Mouse (Mus musculus): ENCODE results near the gene Lrrk1.

The Lrrk1 gene

DNA sequence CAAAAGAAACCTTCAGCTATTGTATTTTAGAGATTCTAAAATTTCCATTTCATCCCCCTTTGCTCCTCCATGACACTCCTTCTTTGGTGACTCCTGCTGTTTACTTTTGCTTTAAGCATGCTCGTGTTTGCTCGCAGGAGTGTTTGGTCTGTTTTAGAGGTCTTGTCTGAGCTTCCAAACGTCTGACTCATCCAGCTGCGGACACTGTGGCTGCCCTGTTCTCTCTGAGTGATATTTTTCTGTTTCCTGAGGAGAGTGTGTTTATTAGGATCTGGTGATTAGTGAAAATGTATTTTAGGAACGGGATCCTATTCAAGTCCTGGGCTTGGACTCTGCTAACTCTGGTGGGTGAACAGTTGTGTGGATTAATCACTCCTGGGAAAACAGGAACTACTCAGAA, 48.5 kb downstream of the Lrrk1 start:
- no peak for DNase-seq (ENCODE audit: low spot score in 2 of 2)

DNA sequence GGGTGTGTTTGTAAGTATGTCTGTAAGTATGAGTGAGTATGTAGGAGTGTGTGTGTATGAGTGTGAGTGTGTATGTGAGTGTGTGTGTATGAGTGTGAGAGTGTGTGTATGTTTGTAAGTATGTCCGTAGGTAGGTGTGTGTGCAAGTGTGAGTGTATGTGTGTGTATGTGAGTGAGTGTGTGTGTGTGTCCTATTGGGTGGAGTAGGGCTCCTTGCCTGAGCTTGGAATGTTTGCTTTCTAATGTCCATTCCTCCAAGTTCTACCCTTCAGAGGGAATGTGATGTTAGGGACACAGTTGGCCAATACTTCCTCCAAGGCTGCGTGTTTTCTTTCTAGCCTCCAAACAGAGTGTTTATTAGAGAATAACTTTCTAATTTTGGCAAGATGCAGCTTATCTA, 51.2 kb downstream of the Lrrk1 start:
- no peak for DNase-seq (ENCODE audit: low spot score in 2 of 2)

DNA sequence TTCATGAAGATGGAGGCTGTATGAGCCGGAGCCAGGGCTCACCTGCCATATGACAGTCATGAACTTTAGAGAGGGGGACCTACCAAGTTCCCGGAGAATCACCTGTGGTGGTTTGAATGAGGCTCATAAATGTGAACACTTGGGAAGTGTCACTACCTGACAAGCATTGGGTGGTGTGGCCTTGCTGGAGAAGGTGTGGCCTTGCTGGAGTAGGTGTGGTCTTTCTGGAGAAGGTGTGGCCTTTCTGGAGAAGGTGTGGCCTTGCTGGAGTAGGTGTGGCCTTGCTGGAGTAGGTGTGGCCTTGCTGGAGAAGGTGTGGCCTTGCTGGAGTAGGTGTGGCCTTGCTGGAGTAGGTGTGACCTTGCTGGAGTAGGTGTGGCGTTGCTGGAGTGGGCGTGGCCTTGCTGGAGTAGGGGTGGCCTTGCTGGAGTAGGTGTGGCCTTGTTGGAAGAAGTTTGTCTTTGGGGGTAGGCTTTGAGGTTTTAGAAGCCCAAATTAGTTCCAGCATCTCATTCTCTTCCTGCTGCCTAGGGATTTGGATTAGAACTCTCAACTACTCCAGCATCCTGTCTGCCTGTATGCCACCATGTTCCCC, 54.1 kb downstream of the Lrrk1 start:
- no peak for DNase-seq (ENCODE audit: low spot score in 2 of 2)

DNA sequence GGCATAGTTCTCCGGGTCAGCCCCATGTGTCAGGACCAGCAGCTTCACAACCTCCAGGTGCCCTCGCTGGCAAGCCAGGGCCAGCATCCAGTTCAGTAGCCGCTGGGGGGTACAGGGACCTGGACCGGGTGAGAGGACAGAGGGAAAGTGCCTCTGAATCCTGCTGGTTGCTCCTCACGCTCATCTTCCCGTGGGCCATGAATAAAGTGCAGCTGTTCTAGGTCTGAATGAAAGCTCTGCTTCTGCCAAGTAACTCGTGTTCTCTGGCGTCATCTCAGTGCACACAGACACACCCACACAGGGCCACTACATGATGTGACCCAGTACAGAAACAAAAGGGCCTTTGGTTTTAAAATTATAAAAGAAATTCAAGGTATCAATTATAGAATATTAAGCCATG, 55.8 kb downstream of the Lrrk1 start:
- no peak for DNase-seq (ENCODE audit: low spot score in 2 of 2)

DNA sequence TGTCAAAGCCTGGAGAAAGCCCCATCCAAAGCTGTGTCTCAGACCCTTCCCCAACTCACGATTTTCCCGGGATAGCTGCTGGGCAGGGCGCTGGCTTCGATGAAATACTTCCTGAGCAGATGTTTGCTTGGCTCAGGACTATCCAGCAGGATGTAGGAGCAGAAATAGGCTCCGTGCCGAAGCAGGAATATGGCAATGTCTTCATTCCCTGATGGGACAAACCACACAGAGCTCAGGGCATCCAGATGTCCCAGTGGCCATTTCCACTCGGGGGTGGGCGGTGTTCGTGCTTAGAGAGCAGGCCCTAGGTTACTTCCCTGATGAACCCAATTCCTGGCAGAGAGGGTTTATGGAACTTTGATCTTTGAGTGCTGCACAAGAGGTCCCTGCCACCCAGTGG, 57.5 kb downstream of the Lrrk1 start:
- DNase-seq (ENCODE audit: low spot score in 2 of 2), result no peak

DNA sequence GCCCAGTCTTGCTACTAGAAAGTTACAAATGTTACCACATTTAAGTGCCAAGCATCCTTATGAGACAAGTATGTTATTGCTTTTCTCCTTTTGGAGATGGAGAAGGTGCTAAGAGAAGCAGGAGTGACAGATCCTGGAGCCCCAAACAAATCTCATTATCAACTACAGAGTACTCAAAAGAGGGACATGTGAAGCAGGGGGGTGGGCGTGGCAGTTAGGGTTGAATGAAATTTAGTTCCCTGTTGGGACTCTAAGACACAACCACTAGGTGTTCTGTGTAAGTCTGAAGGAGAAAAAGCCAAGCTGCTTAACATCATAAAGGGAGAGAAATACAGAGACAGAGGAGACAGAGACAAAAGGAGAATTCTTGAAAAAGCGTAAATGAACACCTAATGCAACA, 60.6 kb downstream of the Lrrk1 start:
- no peak for DNase-seq (ENCODE audit: low spot score in 2 of 2)

DNA sequence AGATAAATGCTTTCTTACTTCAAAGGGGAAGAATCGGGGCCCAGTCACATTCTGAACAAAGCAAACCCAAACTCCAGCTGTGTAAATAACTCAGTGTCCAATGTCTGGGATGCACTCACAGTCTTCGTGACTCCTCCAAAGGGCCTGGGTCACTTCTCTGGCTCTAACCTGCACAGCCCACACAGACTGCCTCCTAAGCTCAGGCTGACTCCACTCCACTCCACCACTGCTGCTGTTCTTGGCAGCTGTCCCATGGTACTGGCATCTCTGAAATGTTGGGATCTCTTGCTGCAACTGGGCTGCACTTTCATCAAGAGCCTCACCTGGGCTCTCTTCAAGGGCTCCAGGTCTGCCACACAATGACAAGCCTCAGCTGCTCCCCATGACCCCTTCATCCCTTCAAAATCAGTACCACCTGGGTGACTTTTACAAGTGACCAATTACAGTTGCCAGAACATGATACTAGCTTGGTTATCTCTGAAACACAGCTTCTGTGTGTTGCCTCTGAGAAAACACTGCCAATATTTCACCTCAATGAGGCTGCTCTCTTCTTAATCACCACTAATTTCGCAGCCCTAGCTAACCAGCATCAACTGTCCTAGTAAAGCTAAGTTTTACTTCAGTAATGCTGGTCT, 62.6 kb downstream of the Lrrk1 start:
- no peak for DNase-seq (ENCODE audit: low spot score in 2 of 2)

DNA sequence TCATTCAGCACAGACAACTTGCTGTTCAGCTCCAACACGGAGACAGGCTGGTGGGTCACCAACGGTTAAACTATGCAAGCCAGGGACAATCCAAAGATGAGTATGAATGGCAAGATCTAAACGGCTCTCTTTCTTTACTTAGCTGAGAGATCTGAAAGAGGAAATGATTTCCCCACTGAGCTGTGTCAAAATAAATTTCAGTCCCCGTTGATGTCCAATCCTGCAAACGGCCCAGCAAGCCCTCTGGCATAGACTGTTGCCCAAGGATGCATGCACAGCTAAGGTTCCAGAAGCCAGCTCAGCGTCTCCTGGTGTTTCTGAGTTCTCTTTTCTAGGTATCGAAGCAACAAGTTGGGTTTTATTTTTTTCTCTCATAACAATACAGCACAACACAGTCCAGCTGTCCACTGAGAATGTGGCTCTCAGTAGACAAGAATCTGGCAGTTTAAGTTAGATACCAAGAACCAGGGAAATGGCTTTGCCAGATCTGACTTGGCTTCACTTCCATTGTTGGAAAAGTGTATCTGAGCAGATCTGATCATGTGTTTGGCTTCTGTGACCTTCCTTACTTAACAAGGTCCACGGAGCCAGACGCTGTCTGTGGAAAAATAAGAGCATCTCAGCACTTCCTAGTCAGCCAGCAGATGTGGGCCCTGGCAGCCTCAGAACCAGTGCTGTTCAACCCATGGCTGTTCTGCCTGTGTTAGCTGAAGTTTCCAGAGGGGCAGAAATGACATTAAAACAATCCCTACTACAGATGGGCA, 64.7 kb downstream of the Lrrk1 start:
- no peak for DNase-seq (ENCODE audit: low spot score in 2 of 2)

DNA sequence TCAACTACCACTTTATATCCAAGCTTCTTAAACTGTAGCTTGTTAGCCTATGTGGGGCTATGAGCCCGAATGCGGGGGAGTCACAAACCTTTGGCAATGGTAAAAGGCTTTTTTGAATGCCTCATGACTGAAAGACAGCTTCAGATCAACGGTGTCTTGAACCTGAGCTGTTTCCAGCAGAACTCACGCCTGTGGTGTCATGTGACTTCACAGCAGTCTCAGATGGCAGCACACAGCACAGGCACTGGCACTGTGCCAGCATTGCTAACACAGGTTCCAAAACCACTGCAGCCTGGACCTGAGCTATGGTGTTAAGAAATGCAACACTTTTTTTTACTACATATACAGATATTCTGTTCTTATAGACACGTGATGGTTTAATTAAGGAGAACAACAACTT, 67.2 kb downstream of the Lrrk1 start:
- DNase-seq (ENCODE audit: low spot score in 2 of 2), result no peak

DNA sequence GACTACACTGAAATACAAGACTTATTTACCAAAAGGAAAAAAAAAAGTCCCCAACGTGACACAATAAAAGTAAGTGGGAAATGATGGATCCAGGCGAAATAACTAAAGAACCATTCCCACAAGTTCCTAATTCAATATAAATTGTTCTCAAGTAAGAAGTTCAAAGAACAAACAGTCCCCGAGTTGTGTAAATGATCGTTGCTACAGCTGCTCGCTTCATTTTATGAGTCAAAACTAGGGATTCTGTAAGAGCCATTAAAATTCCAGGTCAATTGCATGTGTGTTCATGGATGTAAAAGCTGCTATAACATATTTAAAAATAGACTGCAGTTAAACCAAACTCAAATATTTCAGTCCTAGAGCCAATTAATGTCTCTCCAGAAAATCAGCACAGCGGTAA, 70.0 kb downstream of the Lrrk1 start:
- DNase-seq (ENCODE audit: low spot score in 2 of 2), result no peak

DNA sequence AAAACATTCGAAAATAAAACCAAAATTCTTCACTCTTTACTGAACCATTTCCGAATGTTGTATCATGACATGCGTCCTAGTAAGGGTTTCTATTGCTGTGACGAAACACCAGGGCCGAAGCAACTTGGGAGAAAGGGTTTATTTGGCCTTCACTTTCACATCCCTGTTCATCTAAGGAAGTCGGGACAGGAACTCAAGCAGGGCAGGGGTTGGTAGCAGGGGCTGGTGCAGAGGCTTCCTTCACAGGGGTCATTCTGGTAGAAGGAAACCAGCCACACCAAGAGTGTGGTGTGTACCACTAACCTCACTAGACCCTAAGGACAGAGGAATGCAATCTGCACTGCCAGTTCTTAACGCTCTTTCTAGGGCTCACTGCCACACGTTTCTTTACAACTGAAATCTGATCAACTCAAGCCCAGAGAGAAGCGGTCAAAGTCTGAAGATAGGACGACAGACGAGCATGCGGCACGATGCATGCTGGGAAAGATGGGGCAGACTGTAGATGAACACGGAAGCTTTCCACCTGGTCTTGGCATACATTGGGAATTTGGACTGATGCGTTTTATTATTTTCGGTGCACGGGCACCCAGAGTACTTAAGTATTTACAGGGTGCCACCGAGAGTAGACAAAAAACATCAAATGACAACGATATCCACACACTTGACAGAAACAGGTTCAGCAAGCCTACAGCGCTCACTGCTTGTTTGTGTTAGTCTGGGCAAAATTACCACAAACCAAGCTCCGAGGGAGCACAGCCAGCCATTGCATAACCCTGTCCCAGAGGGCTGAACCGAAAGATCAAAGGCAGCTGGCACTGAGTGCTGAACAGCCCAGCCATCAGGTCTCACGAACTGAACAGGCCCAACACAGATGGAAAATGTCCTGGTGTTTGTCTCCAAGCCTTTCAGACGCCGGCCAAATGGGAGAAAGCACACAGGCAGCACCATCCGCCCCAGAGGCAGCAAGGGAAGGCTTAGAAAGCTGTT, 77.2 kb downstream of the Lrrk1 start:
- peak; percentile 66 to 68 for DNase-seq (ENCODE audit: low spot score in 2 of 2)

DNA sequence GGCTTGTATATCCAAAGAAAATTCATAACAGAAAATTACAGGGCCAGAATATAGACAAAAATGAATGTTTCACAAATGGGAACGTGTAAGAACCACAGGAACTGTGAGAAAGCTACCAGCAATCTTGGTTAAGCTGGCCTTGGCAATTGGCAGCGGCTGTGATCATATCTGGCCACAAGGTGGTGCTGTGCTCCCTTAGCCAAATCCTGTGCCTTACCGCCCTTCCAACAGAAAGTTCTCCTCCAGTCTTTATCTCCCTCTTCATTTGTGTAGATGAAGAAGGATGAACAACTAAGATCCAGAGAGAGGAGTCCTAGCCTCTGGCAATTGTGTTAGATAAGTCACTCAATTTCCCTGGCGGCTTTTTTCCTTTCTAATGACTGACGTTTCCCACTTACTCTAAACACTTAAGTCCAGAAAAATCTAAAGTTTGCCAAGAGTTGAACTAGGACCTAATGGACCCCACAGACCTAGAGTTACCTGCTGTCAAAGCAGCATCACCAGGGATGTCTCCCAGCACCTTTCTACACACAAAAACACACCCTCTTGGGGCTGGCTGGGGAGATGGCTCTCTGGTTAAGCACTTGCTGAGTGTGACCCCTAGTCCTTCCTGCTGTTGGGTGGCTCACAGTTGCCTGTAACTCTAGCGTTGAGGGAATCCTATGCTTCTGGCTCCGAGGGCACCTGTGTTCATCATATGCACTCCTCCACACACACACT, 78.0 kb downstream of the Lrrk1 start:
- peak; percentile 74 to 79 for DNase-seq (ENCODE audit: low spot score in 2 of 2)

DNA sequence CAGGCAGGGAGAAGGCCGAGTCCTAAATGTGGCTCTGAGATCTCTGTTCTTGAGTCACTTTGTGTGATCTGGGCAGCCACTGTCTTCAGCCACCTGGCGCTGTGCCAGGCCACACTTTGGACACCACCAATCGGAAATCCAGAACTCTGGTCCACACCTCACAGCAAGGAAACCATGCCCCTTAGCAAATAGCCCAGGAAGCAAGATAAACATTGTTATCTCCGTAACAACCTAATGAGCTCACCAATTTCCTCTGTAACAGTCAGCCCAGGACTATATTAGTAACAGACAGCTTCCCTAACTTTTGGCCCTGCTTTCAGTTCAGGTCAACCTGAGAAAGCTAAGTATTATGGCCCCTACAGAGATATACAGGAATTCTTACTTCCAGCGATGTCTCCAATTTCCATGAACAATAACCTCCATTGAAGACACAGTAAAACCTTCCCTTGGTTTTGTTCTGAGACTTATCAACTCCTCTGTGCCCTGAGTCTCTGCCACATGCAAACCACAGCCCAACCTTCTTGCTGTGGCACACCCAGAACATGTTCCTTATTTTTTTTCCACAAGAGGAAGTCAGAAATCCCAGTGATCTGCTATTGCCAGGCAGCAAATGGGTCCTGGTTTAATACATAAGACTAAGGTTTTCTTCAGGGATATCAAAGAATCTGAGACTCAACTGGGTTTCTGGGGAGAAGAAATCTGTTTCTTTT, 78.8 kb downstream of the Lrrk1 start:
- no peak for DNase-seq (ENCODE audit: low spot score in 2 of 2)

DNA sequence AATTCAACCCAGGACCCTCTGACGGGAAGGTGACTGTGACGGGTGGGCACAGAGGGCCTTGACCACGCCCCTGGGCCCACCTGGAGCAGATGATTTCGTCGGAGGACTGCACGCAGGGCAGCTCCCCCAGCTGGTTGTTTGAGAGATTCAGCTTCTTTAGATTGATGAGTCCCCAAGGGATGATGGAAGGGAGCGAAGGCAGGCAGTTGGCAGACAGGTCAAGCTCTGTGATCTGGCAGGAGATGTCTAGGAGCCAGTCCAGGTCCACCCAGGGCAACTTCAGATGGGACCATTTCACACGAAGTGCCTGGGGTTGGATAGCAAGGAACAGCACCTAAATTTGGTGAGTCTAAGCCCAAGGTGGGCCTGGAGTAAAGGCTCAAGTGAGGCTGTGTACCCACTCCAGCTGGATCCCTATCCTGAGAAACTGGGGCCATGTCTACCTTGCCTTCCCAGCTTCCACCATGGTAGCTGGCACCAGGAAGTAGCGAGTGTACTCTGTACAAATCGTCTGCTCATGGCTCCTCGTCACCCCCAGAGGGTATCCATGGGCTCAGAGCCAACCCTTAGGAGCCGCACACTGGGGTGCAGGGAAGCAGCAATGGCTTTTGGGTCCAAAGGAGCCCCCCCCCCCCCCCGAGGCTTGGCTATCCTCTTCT, 79.4 kb downstream of the Lrrk1 start:
- DNase-seq (ENCODE audit: low spot score in 2 of 2), result no peak

DNA sequence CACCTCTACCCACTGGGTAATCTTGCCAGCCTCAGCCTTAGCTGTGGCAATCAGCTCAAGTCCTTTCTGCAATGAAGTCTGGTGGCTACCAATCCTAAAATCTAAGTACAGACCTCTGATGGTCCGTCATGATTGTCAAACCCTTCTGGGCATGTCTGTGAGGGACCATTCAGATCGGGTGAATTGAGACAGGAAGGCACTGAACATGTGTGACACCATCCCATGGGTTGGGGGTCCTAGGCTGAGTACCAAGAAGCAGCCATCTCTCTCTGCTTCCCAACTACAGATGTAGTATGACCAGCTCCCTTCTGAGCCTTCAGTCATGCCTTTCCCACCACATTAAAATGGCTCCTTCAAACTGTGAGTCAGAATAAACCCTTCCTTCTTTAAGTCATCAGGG, 80.4 kb downstream of the Lrrk1 start:
- no peak for DNase-seq (ENCODE audit: low spot score in 2 of 2)

DNA sequence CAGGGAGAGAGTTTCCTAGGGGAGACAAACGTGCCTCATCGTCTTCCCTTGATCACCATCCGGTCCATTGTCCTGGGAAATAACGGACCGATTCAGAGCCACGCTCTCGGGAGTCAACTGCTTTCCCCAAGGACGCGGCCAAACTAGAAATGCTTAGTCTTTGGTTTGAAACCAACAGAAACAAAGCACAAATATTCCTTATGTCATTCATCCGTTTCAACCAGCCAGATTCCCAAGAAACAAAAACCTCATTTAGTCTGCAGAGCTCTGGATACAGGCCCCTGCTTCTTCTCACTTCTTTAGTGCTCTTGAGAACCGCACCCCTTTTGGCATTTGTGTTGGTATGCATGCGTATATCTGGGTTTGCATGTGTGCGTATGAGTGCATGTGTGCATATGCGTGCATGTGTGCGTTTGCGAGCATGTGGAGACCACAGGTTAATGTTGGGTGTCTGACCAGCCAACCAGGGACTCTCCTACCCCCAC, 82.4 kb downstream of the Lrrk1 start:
- no peak for DNase-seq (ENCODE audit: low spot score in 2 of 2)

DNA sequence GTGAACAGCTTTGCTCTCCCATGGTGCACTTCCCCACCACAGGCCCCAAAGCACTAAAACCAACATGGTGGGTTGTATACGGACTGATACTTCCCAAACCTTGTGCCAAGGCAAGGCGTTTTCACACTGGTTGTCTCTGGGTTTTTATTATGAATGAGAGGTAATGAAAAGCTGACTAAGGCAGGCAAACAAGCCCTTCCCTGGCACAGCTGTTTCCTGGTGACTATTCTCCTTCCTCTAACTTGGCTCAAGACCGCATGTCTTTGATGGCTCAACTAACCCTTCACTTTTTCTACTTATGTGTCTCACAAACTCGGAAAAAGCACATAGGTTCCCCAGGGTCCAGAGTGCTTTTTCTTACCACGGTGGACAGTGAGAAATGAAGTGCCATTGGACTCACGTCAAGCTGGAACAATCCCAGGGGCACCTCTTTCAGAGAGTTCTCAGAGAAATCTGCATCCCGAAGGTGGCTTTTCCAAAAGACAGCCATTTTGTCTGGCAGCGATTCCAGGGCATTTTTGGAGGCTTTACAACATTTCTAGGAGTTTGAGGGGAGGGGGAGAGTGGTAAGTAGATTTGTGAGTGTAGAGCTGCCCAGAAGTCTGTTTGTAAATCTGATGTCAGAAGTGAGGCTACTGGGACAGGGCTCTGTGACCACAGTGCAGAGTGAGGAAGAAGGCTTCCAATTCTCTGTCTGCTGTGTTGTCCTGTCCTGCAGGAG, 83.0 kb downstream of the Lrrk1 start:
- peak in 1 of 2 experiments; percentile 40 for DNase-seq (ENCODE audit: low spot score in 2 of 2)

DNA sequence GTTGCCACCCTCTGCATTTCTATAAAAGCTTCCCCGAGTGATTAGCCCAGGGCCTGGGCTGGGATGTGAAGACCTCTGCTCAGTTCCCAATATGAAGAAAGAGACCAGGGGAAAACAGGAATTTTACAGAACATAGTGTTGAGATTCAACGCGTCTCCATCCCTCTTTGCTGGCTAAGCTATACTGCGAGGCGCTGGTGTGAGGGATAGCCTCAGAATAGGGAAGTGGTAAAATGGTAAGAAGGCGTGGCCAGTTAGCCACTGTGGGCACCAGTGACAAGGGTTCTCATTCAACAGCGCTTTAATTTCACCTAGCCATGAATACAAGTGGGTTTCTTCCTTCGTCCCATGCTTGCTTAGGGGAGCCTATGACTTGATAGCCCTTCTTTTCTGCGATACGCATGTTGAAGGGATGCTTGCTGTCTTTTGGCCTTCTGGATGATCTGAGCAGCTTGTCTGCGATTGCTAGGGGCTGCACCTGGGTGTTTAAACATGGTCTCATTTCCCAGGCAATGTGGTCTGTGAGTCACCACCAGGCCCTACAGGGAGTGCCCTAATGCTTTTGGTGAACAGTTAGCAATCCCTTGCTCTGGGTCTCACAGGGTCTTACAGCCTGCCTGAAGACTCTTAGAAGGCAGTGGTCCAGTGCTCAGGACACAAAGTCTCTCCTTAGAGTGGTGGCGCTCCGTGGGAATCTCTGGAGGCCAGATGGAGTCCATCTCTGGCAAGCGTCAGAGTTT, 84.1 kb downstream of the Lrrk1 start:
- DNase-seq (ENCODE audit: low spot score in 2 of 2), result no peak

DNA sequence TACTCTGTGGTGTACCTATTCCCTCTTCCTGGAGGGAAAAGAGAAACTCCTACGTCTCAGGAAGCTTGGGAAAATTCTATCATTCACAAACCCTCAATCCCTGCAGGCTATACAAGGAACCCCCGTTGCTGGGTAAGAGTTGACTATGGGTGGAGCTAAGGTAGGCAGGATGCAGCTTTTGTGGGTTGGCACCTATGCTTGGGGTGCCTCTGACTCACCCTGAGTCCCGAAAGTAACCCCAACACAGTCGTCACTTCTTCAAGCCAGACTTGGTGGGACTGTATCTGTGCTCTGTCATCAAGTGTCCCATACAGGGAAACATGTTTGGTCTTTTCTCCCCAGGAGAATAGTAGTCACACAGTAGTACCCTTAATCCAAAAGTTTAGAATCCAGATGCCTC, 86.7 kb downstream of the Lrrk1 start:
- DNase-seq (ENCODE audit: low spot score in 2 of 2), result no peak

All from right cerebral cortex, postnatal 10 days (tissue).